Mouse (Mus musculus) adrenal gland, adult (tissue): Measurements from ENCODE around the gene Cyp2d11.

Experiments
- DNase-seq, 2 experiments: peaks; one replicate each; pipeline ENCODE4 v3.0.0; 2022 to 2023; ENCODE audit warnings: low spot score in 1 of 2; ENCODE audit not compliant: inconsistent age in 2 of 2

Cyp2d11 gene

GRCm38 (mm10) chr15:82380714-82381062 is 13.1 kb downstream of the Cyp2d11 start:
- DNase-seq, result no peak

- DNase-seq, result peak; percentile 77 to 91
Measured at GRCm38 (mm10) chr15:82379871-82380713, 13.7 kb downstream of the Cyp2d11 start, which contains the start of gene Cyp2d22. Gene Cyp2d22, minus strand, starts transcription at chr15:82380260.

- DNase-seq, result no peak
Measured at GRCm38 (mm10) chr15:82379511-82379870, 14.3 kb downstream of the Cyp2d11 start.

GRCm38 (mm10) chr15:82378261-82379180 is 15.3 kb downstream of the Cyp2d11 start:
- peak in 1 of 2 experiments; percentile 63 for DNase-seq

- DNase-seq, result peak in 1 of 2 experiments; percentile 29
Measured at GRCm38 (mm10) chr15:82377701-82378100, 16.1 kb downstream of the Cyp2d11 start.

- peak; percentile 51 to 71 for DNase-seq
Measured at GRCm38 (mm10) chr15:82376393-82377138, 17.3 kb downstream of the Cyp2d11 start.

- no peak for DNase-seq
Measured at GRCm38 (mm10) chr15:82375855-82376254, 18.0 kb downstream of the Cyp2d11 start.

GRCm38 (mm10) chr15:82374437-82374836 is 19.4 kb downstream of the Cyp2d11 start:
- DNase-seq, result no peak

- DNase-seq, result peak in 1 of 2 experiments; percentile 21
Measured at GRCm38 (mm10) chr15:82372991-82373390, 20.8 kb downstream of the Cyp2d11 start.

- no peak for DNase-seq
Measured at GRCm38 (mm10) chr15:82372446-82372845, 21.4 kb downstream of the Cyp2d11 start.

GRCm38 (mm10) chr15:82368851-82369250 is 25.0 kb downstream of the Cyp2d11 start:
- peak in 1 of 2 experiments; percentile 16 for DNase-seq

- DNase-seq, result peak in 1 of 2 experiments; percentile 18
Measured at GRCm38 (mm10) chr15:82368146-82368545, 25.7 kb downstream of the Cyp2d11 start.

- DNase-seq, result peak; percentile 5 to 40
Measured at GRCm38 (mm10) chr15:82364561-82364960, 29.3 kb downstream of the Cyp2d11 start.

- peak in 1 of 2 experiments; percentile 14 for DNase-seq
Measured at GRCm38 (mm10) chr15:82363801-82364200, 30.0 kb downstream of the Cyp2d11 start.

GRCm38 (mm10) chr15:82362234-82362633 is 31.6 kb downstream of the Cyp2d11 start:
- DNase-seq, result peak; percentile 31 to 59

- peak; percentile 15 to 52 for DNase-seq
Measured at GRCm38 (mm10) chr15:82361459-82362018, 32.3 kb downstream of the Cyp2d11 start.

GRCm38 (mm10) chr15:82358431-82359260 is 35.2 kb downstream of the Cyp2d11 start:
- no peak for DNase-seq

- peak; percentile 98 for DNase-seq
Measured at GRCm38 (mm10) chr15:82354126-82354945, 39.5 kb downstream of the Cyp2d11 start, which contains the start of gene Ndufa6. Gene Ndufa6, minus strand, starts transcription at chr15:82354322.

GRCm38 (mm10) chr15:82353745-82354113 is 40.1 kb downstream of the Cyp2d11 start:
- DNase-seq, result no peak
